Mouse (Mus musculus) MEL (cell line): ENCODE measurements around the gene Pim2.
A peak's percentile ranks its signal among the peaks of the same experiment; 100 is the strongest.

Experiments
- BHLHE40 ChIP-seq: IDR thresholded peaks from 2 replicates; pipeline ENCODE4 v1.6.1; 2012; ENCODE audit warnings: low read depth, mild to moderate bottlenecking, inconsistent platforms, low read length, improper control_type of control experiment, borderline replicate concordance
- CTCF ChIP-seq, 3 experiments: IDR thresholded peaks in 2 of 3; conservative IDR thresholded peaks in 1 of 3; 2 replicates each; pipeline ENCODE4 v1.5.1; 2011 to 2012; ENCODE audit warnings: low read length in 3 of 3, low read depth in 2 of 3, mild to moderate bottlenecking in 2 of 3, improper control_type of control experiment in 1 of 3, inconsistent platforms in 1 of 3, mixed read lengths in 1 of 3, moderate library complexity in 1 of 3; ENCODE audit not compliant: control insufficient read depth in 1 of 3, insufficient read depth in 1 of 3, poor library complexity in 1 of 3, severe bottlenecking in 1 of 3
- EP300 ChIP-seq, 2 experiments: IDR thresholded peaks; 2 replicates each; pipeline ENCODE4 v1.6.1; 2011; ENCODE audit warnings: improper control_type of control experiment in 2 of 2, low read length in 2 of 2, low read depth in 1 of 2, mild to moderate bottlenecking in 1 of 2
- GABPA ChIP-seq: IDR thresholded peaks from 2 replicates; pipeline ENCODE4 v1.6.1; 2012; ENCODE audit warnings: low read depth, mild to moderate bottlenecking, inconsistent platforms, low read length, improper control_type of control experiment, moderate library complexity
- GATA1 ChIP-seq: IDR thresholded peaks from 2 replicates; pipeline ENCODE4 v1.6.1; 2011; ENCODE audit warnings: low read depth, low read length, improper control_type of control experiment
- MAX ChIP-seq: IDR thresholded peaks from 2 replicates; pipeline ENCODE4 v1.6.1; 2011; ENCODE audit warnings: low read length, improper control_type of control experiment
- NELFE ChIP-seq: IDR thresholded peaks from 2 replicates; pipeline ENCODE4 v1.6.1; 2011; ENCODE audit warnings: low read depth, low read length, improper control_type of control experiment
- POLR2A ChIP-seq, 2 experiments: IDR thresholded peaks; 2 replicates each; pipeline ENCODE4 v1.6.1; 2011 to 2012; ENCODE audit warnings: low read length in 2 of 2, mild to moderate bottlenecking in 2 of 2, control low read depth in 1 of 2, improper control_type of control experiment in 1 of 2, low read depth in 1 of 2, moderate library complexity in 1 of 2; ENCODE audit not compliant: control insufficient read depth in 1 of 2, insufficient read depth in 1 of 2, poor library complexity in 1 of 2
- SMC3 ChIP-seq: IDR thresholded peaks from 2 replicates; pipeline ENCODE4 v1.6.1; 2011; ENCODE audit warnings: low read depth, low read length, improper control_type of control experiment
- ZC3H11A ChIP-seq: IDR thresholded peaks from 2 replicates; pipeline ENCODE4 v1.6.1; 2012; ENCODE audit warnings: low read depth, mild to moderate bottlenecking, inconsistent platforms, low read length, improper control_type of control experiment
- ZNF384 ChIP-seq: IDR thresholded peaks from 2 replicates; pipeline ENCODE4 v1.6.1; 2012; ENCODE audit warnings: low read depth, mild to moderate bottlenecking, inconsistent platforms, low read length, improper control_type of control experiment

GRCm38 (mm10) chrX:7898880-7899874 lies 21.1 kb downstream of the Pim2 start, which contains the start of the genes Pqbp1 and Timm17b:
- TF ChIP-seq GABPA (no peak), NELFE (peak; percentile 85), GATA1 (0 out of 2 replicates have a peak, but pooled peaks have one; percentile 1), SMC3 (no peak), POLR2A (IDR thresholded peaks at IDR 0.05; ENCODE audit: control insufficient read depth in 1 of 2, insufficient read depth in 1 of 2, low read depth in 1 of 2, low read length in 2 of 2, poor library complexity in 1 of 2) (peak in 1 of 2 experiments; percentile 72; a peak in 3 of 4 replicates), CTCF (IDR thresholded peaks at IDR 0.05 in 2 of 3, conservative IDR thresholded peaks at IDR 0.05 in 1 of 3; ENCODE audit: control insufficient read depth in 1 of 3, insufficient read depth in 1 of 3, low read depth in 2 of 3, low read length in 3 of 3, poor library complexity in 1 of 3, severe bottlenecking in 1 of 3) (no peak), MAX (peak; percentile 62; the same call in 1 of the 2 replicates), BHLHE40 (no peak), EP300 (IDR thresholded peaks at IDR 0.05; ENCODE audit: low read depth in 1 of 2, low read length in 2 of 2) (peak; percentile 15 to 16; a peak in 1 of 4 replicates), ZC3H11A (no peak; the same call in 1 of the 2 replicates), ZNF384 (0 out of 2 replicates have a peak, but pooled peaks have one; percentile 14)
